Mouse (Mus musculus): ENCODE data around the gene Fgf14. TPM values are rescaled to one million over a fixed set of nuclear protein-coding genes. Genes with fewer than 3 reads are reported as not detected.

Gene Fgf14
- total and polyA plus RNA-seq, 2 experiments from 2014 or later = 0.08 to 1.9 TPM

GRCm38 (mm10) chr14:124605031-124605743 lies 71.7 kb downstream of the Fgf14 start:
- WGBS = 71% methylated on average over 1 of the region's 1 CpGs

GRCm38 (mm10) chr14:124576571-124576970 lies 100.4 kb downstream of the Fgf14 start:
- Histone ChIP-seq H3K9ac (replicated peaks; ENCODE audit: low read depth, low read length) (no peak overlapping the region), H3K27me3 (ENCODE audit: control insufficient read depth, insufficient read depth, low read length) (no peaks in the 10 kb centered on the region), H3K9me3 (replicated peaks; ENCODE audit: control insufficient read depth, low read length) (no peaks in the 10 kb centered on the region), H3K4me3 (ENCODE audit: low read depth, low read length) (no peak overlapping the region), H3K36me3 (replicated peaks; ENCODE audit: control insufficient read depth, insufficient read depth, low read length) (no peaks in the 10 kb centered on the region), H3K4me1 (ENCODE audit: control insufficient read depth, insufficient read depth) (no peaks in the 10 kb centered on the region), H3K27ac (ENCODE audit: low read depth) (no peak overlapping the region), H3K4me2 (ENCODE audit: low read depth, low read length) (no peak overlapping the region)
- ATAC-seq (ENCODE audit: insufficient read depth, low read depth) (no peak), DNase-seq (ENCODE audit: low spot score) (no peak)
- no peak for TF ChIP-seq CTCF (IDR thresholded peaks at IDR 0.05; ENCODE audit: low read depth)
- no peak for TF ChIP-seq EP300 (IDR thresholded peaks at IDR 0.05; ENCODE audit: low read depth)
- 67% methylated on average over 1 of the region's 1 CpGs for WGBS

More at GRCm38 (mm10) chr14:124605031-124605743, 71.7 kb downstream of the Fgf14 start:
- TF ChIP-seq EP300 (IDR thresholded peaks at IDR 0.05; ENCODE audit: low read depth) (no peak), CTCF (IDR thresholded peaks at IDR 0.05; ENCODE audit: low read depth) (no peak)
- Histone ChIP-seq H3K36me3 (replicated peaks; ENCODE audit: control insufficient read depth, insufficient read depth, low read length) (no peaks in the 10 kb centered on the region), H3K9ac (replicated peaks; ENCODE audit: low read depth, low read length) (no peak overlapping the region), H3K4me3 (ENCODE audit: low read depth, low read length) (no peak overlapping the region), H3K27ac (ENCODE audit: low read depth) (no peak overlapping the region), H3K4me2 (ENCODE audit: low read depth, low read length) (no peak overlapping the region), H3K4me1 (ENCODE audit: control insufficient read depth, insufficient read depth) (no peaks in the 10 kb centered on the region), H3K9me3 (replicated peaks; ENCODE audit: control insufficient read depth, low read length) (no peaks in the 10 kb centered on the region), H3K27me3 (ENCODE audit: control insufficient read depth, insufficient read depth, low read length) (no peaks in the 10 kb centered on the region)
- no peak for DNase-seq (ENCODE audit: low spot score)
- ATAC-seq (ENCODE audit: insufficient read depth, low read depth) = no peak

- no peak overlapping the region for H3K4me2 ChIP-seq (ENCODE audit: low read depth, low read length)
- DNase-seq (ENCODE audit: low spot score) = no peak
- no peaks in the 10 kb centered on the region for H3K4me1 ChIP-seq (ENCODE audit: control insufficient read depth, insufficient read depth)
- WGBS = 68% methylated on average over 1 of the region's 1 CpGs
- TF ChIP-seq EP300 (IDR thresholded peaks at IDR 0.05; ENCODE audit: low read depth) (no peak), CTCF (IDR thresholded peaks at IDR 0.05; ENCODE audit: low read depth) (no peak)
- no peaks in the 10 kb centered on the region for H3K9me3 ChIP-seq (replicated peaks; ENCODE audit: control insufficient read depth, low read length)
- ATAC-seq (ENCODE audit: insufficient read depth, low read depth) = no peak
- H3K9ac ChIP-seq (replicated peaks; ENCODE audit: low read depth, low read length) = no peak overlapping the region
- no peak overlapping the region for H3K4me3 ChIP-seq (ENCODE audit: low read depth, low read length)
- H3K36me3 ChIP-seq (replicated peaks; ENCODE audit: control insufficient read depth, insufficient read depth, low read length) = no peaks in the 10 kb centered on the region
- no peak overlapping the region for H3K27ac ChIP-seq (ENCODE audit: low read depth)
- no peaks in the 10 kb centered on the region for H3K27me3 ChIP-seq (ENCODE audit: control insufficient read depth, insufficient read depth, low read length)
These were observed 101.6 kb downstream of the Fgf14 start for GRCm38 (mm10) chr14:124575130-124575885.

- Histone ChIP-seq H3K9me3 (replicated peaks; ENCODE audit: control insufficient read depth, low read length) (no peaks in the 10 kb centered on the region), H3K4me2 (ENCODE audit: low read depth, low read length) (no peak overlapping the region), H3K27me3 (ENCODE audit: control insufficient read depth, insufficient read depth, low read length) (no peaks in the 10 kb centered on the region), H3K4me1 (ENCODE audit: control insufficient read depth, insufficient read depth) (no peaks in the 10 kb centered on the region), H3K36me3 (replicated peaks; ENCODE audit: control insufficient read depth, insufficient read depth, low read length) (no peaks in the 10 kb centered on the region), H3K27ac (ENCODE audit: low read depth) (no peak overlapping the region), H3K4me3 (ENCODE audit: low read depth, low read length) (no peak overlapping the region), H3K9ac (replicated peaks; ENCODE audit: low read depth, low read length) (no peak overlapping the region)
- TF ChIP-seq CTCF (IDR thresholded peaks at IDR 0.05; ENCODE audit: low read depth) (no peak), EP300 (IDR thresholded peaks at IDR 0.05; ENCODE audit: low read depth) (no peak)
- DNase-seq (ENCODE audit: low spot score) (peak; percentile 9), ATAC-seq (ENCODE audit: insufficient read depth, low read depth) (no peak; the same call in 1 of the 2 replicates)
- WGBS = 52% methylated on average over 1 of the region's 1 CpGs
These were observed 110.5 kb downstream of the Fgf14 start for GRCm38 (mm10) chr14:124566445-124566844.

GRCm38 (mm10) chr14:124561544-124561943 lies 115.4 kb downstream of the Fgf14 start:
- Histone ChIP-seq H3K4me3 (ENCODE audit: low read depth, low read length) (no peak overlapping the region), H3K9ac (replicated peaks; ENCODE audit: low read depth, low read length) (no peak overlapping the region), H3K27ac (ENCODE audit: low read depth) (no peak overlapping the region), H3K27me3 (ENCODE audit: control insufficient read depth, insufficient read depth, low read length) (no peaks in the 10 kb centered on the region), H3K4me1 (ENCODE audit: control insufficient read depth, insufficient read depth) (no peaks in the 10 kb centered on the region), H3K36me3 (replicated peaks; ENCODE audit: control insufficient read depth, insufficient read depth, low read length) (no peaks in the 10 kb centered on the region), H3K4me2 (ENCODE audit: low read depth, low read length) (no peak overlapping the region; the same call in 1 of the 2 replicates), H3K9me3 (replicated peaks; ENCODE audit: control insufficient read depth, low read length) (no peaks in the 10 kb centered on the region)
- no peak for ATAC-seq (ENCODE audit: insufficient read depth, low read depth)
- WGBS = 38% methylated on average over 4 of the region's 4 CpGs
- DNase-seq (ENCODE audit: low spot score) = no peak
- TF ChIP-seq CTCF (IDR thresholded peaks at IDR 0.05; ENCODE audit: low read depth) (no peak), EP300 (IDR thresholded peaks at IDR 0.05; ENCODE audit: low read depth) (no peak)
